Mouse (Mus musculus) midbrain, embryonic 13.5 days (tissue): ENCODE data around the gene Mical3. TPM values are rescaled to one million over a fixed set of nuclear protein-coding genes. Genes with fewer than 3 reads are reported as not detected.
A peak's percentile ranks its signal among the peaks of the same experiment; 100 is the strongest.

ENCODE experiments used
- ATAC-seq: fragments of 200-750 bp; cut with Nextera tagmentation; 2 replicates; pipeline ENCODE4 v1.8.0; 2017; ENCODE audit warnings: mild to moderate bottlenecking, moderate TSS enrichment, moderate library complexity
- H3K27ac ChIP-seq: fragments of 300-500 bp; sonication (generic); 2 replicates; pipeline ENCODE4 v1.5.1; 2015; ENCODE audit warnings: inconsistent platforms, mild to moderate bottlenecking, moderate library complexity
- H3K27me3 ChIP-seq: fragments of 300-500 bp; sonication (generic); 2 replicates; pipeline ENCODE4 v1.6.1; 2015; ENCODE audit warnings: mild to moderate bottlenecking, inconsistent platforms
- H3K36me3 ChIP-seq: fragments of 300-500 bp; sonication (generic); 2 replicates; pipeline ENCODE4 v1.6.1; 2015; ENCODE audit warnings: mild to moderate bottlenecking, inconsistent platforms
- H3K4me1 ChIP-seq: fragments of 300-500 bp; sonication (generic); replicated peaks from 2 replicates; pipeline ENCODE4 v1.6.1; 2015; ENCODE audit warnings: inconsistent platforms
- H3K4me2 ChIP-seq: fragments of 300-500 bp; sonication (generic); replicated peaks from 2 replicates; pipeline ENCODE4 v1.6.1; 2015; ENCODE audit warnings: moderate library complexity, mild to moderate bottlenecking, inconsistent platforms
- H3K4me3 ChIP-seq: fragments of 300-500 bp; sonication (generic); replicated peaks from 2 replicates; pipeline ENCODE4 v1.5.1; 2015; ENCODE audit warnings: mild to moderate bottlenecking, inconsistent platforms
- H3K9ac ChIP-seq: fragments of 300-500 bp; sonication (generic); replicated peaks from 2 replicates; pipeline ENCODE4 v1.6.1; 2015; ENCODE audit warnings: mild to moderate bottlenecking, inconsistent platforms
- H3K9me3 ChIP-seq: fragments of 300-500 bp; sonication (generic); 2 replicates; pipeline ENCODE4 v1.6.1; 2016; ENCODE audit warnings: mild to moderate bottlenecking, inconsistent platforms
- WGBS: fragments of 180-500 bp; shearing (Covaris S2); methylation state at CpG from one replicate; pipeline ENCODE4 v1.1.7; 2015; 5-methylcytosine and 5-hydroxymethylcytosine counted together
- polyA plus RNA-seq: library from polyadenylated mRNA; unstranded; fragments of >200 nt; fragmentation: Nextera tagmentation; extraction: Ambion mirVana; gene quantifications from 2 replicates; pipeline ENCODE4 v1.2.1, GENCODE M21; 2015

Gene Mical3
- polyA plus RNA-seq, 1 experiment from 2014 or later = 35.7 TPM

- no peaks in the 10 kb centered on the region for H3K27me3 ChIP-seq
- H3K9ac ChIP-seq = no peak overlapping the region
- no peaks in the 10 kb centered on the region for H3K9me3 ChIP-seq
- no peaks in the 10 kb centered on the region; the same call in 1 of the 2 replicates for H3K4me1 ChIP-seq
- no peak overlapping the region for H3K27ac ChIP-seq
- no peaks in the 10 kb centered on the region for H3K36me3 ChIP-seq
- H3K4me3 ChIP-seq = no peak overlapping the region
- no peak for ATAC-seq
- 85% methylated on average over 22 of the region's 22 CpGs for WGBS
- no peak overlapping the region for H3K4me2 ChIP-seq
Measured at GRCm38 (mm10) chr6:121057181-121057956, 73.4 kb downstream of the Mical3 start.

- Histone ChIP-seq H3K27ac (no peak overlapping the region), H3K4me1 (no peaks in the 10 kb centered on the region; the same call in 1 of the 2 replicates), H3K9me3 (no peaks in the 10 kb centered on the region), H3K27me3 (no peaks in the 10 kb centered on the region), H3K4me3 (no peak overlapping the region), H3K9ac (no peak overlapping the region), H3K36me3 (no peaks in the 10 kb centered on the region), H3K4me2 (no peak overlapping the region)
- WGBS = 82% methylated on average over 3 of the region's 3 CpGs
- ATAC-seq = no peak
Measured at GRCm38 (mm10) chr6:121055496-121055895, 75.3 kb downstream of the Mical3 start.

- no peak for ATAC-seq
- WGBS = 93% methylated on average over 9 of the region's 9 CpGs
- Histone ChIP-seq H3K9ac (no peak overlapping the region), H3K4me1 (no peaks in the 10 kb centered on the region; the same call in 1 of the 2 replicates), H3K4me3 (no peak overlapping the region), H3K27me3 (no peaks in the 10 kb centered on the region), H3K36me3 (no peaks in the 10 kb centered on the region), H3K4me2 (no peak overlapping the region), H3K9me3 (no peaks in the 10 kb centered on the region), H3K27ac (no peak overlapping the region)
Measured at GRCm38 (mm10) chr6:121054908-121055307, 75.9 kb downstream of the Mical3 start.

- Histone ChIP-seq H3K4me2 (no peak overlapping the region), H3K4me3 (no peak overlapping the region), H3K27me3 (no peaks in the 10 kb centered on the region), H3K36me3 (no peaks in the 10 kb centered on the region), H3K9me3 (no peaks in the 10 kb centered on the region), H3K4me1 (peaks cover 2% of the 10 kb centered on the region; the same call in 1 of the 2 replicates), H3K9ac (no peak overlapping the region), H3K27ac (no peak overlapping the region)
- 78% methylated on average over 3 of the region's 3 CpGs for WGBS
- ATAC-seq = no peak
Measured at GRCm38 (mm10) chr6:121054340-121054739, 76.5 kb downstream of the Mical3 start.

GRCm38 (mm10) chr6:121053585-121054112 is 77.2 kb downstream of the Mical3 start:
- Histone ChIP-seq H3K27me3 (no peaks in the 10 kb centered on the region), H3K27ac (no peak overlapping the region), H3K9ac (no peak overlapping the region), H3K36me3 (no peaks in the 10 kb centered on the region), H3K9me3 (no peaks in the 10 kb centered on the region), H3K4me2 (no peak overlapping the region), H3K4me3 (no peak overlapping the region), H3K4me1 (peaks cover 2% of the 10 kb centered on the region; the same call in 1 of the 2 replicates)
- ATAC-seq = no peak
- 93% methylated on average over 7 of the region's 7 CpGs for WGBS

- H3K36me3 ChIP-seq = no peaks in the 10 kb centered on the region
- no peak overlapping the region for H3K4me3 ChIP-seq
- no peak overlapping the region for H3K9ac ChIP-seq
- no peak for ATAC-seq
- peaks cover 2% of the 10 kb centered on the region; the same call in 1 of the 2 replicates for H3K4me1 ChIP-seq
- no peak overlapping the region for H3K4me2 ChIP-seq
- WGBS = 96% methylated on average over 13 of the region's 13 CpGs
- no peaks in the 10 kb centered on the region for H3K27me3 ChIP-seq
- no peak overlapping the region for H3K27ac ChIP-seq
- no peaks in the 10 kb centered on the region for H3K9me3 ChIP-seq
Measured at GRCm38 (mm10) chr6:121051972-121052629, 78.7 kb downstream of the Mical3 start.

GRCm38 (mm10) chr6:121051411-121051810 is 79.4 kb downstream of the Mical3 start:
- Histone ChIP-seq H3K4me1 (peaks cover 2% of the 10 kb centered on the region; the same call in 1 of the 2 replicates), H3K4me2 (no peak overlapping the region), H3K27ac (no peak overlapping the region), H3K4me3 (no peak overlapping the region), H3K36me3 (no peaks in the 10 kb centered on the region), H3K9me3 (no peaks in the 10 kb centered on the region), H3K27me3 (no peaks in the 10 kb centered on the region), H3K9ac (no peak overlapping the region)
- WGBS = 77% methylated on average over 8 of the region's 8 CpGs
- ATAC-seq = no peak

GRCm38 (mm10) chr6:121048696-121049095 is 82.1 kb downstream of the Mical3 start:
- Histone ChIP-seq H3K4me3 (no peak overlapping the region), H3K36me3 (no peaks in the 10 kb centered on the region), H3K9ac (no peak overlapping the region), H3K27ac (no peak overlapping the region), H3K4me2 (no peak overlapping the region), H3K27me3 (no peaks in the 10 kb centered on the region), H3K9me3 (no peaks in the 10 kb centered on the region), H3K4me1 (peaks cover 2% of the 10 kb centered on the region; the same call in 1 of the 2 replicates)
- no peak for ATAC-seq
- 88% methylated on average over 8 of the region's 8 CpGs for WGBS

GRCm38 (mm10) chr6:121045345-121046080 is 85.3 kb downstream of the Mical3 start:
- peaks cover 18% of the 10 kb centered on the region for H3K36me3 ChIP-seq
- WGBS = 80% methylated on average over 20 of the region's 20 CpGs
- H3K4me1 ChIP-seq = peaks cover 2% of the 10 kb centered on the region; the same call in 1 of the 2 replicates
- H3K27me3 ChIP-seq = no peaks in the 10 kb centered on the region
- no peaks in the 10 kb centered on the region for H3K9me3 ChIP-seq
- H3K27ac ChIP-seq = no peak overlapping the region
- no peak overlapping the region for H3K4me3 ChIP-seq
- ATAC-seq = peak; percentile 50; the same call in 1 of the 2 replicates
- H3K9ac ChIP-seq = no peak overlapping the region
- no peak overlapping the region for H3K4me2 ChIP-seq

- Histone ChIP-seq H3K27me3 (no peaks in the 10 kb centered on the region), H3K36me3 (peaks cover 36% of the 10 kb centered on the region), H3K4me3 (no peak overlapping the region), H3K9me3 (no peaks in the 10 kb centered on the region), H3K4me1 (no peaks in the 10 kb centered on the region; the same call in 1 of the 2 replicates), H3K27ac (no peak overlapping the region), H3K4me2 (no peak overlapping the region), H3K9ac (no peak overlapping the region)
- 75% methylated on average over 14 of the region's 14 CpGs for WGBS
- no peak for ATAC-seq
Measured at GRCm38 (mm10) chr6:121043434-121044189, 87.2 kb downstream of the Mical3 start.

GRCm38 (mm10) chr6:121039719-121040118 is 91.1 kb downstream of the Mical3 start:
- H3K4me1 ChIP-seq = 0 out of 2 replicates have a peak, but pooled peaks cover 3% of the 10 kb centered on the region
- H3K9me3 ChIP-seq = no peaks in the 10 kb centered on the region
- H3K36me3 ChIP-seq = peaks cover 71% of the 10 kb centered on the region
- no peak overlapping the region for H3K4me3 ChIP-seq
- 89% methylated on average over 3 of the region's 3 CpGs for WGBS
- H3K9ac ChIP-seq = no peak overlapping the region
- no peak for ATAC-seq
- H3K27me3 ChIP-seq = no peaks in the 10 kb centered on the region
- no peak overlapping the region for H3K4me2 ChIP-seq
- H3K27ac ChIP-seq = no peak overlapping the region
